Mouse (Mus musculus): Measurements from ENCODE around the gene Znrf3. TPM values are rescaled to one million over a fixed set of nuclear protein-coding genes. Genes with fewer than 3 reads are reported as not detected.

The Znrf3 gene
- polyA plus RNA-seq, 1 experiment from 2014 or later: 13.4 TPM

DNA sequence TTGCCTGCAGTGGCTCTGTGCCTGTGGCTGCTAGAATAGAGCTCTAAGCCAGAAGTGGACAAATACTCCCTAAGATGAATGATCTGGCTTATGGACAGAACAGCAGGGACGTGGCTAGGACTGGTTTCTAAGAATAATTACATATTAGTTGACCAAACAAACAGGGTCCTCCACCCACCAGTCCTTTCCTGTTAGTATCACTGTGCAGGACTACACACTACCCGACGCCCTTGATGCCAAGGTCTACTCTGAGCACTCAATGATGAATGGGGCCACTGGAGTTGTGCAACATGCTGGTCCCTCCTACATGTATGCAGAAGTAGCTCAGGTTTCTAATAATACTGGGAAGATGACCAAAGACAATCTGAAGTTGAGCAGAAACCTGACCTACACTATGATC, 64.4 kb downstream of the Znrf3 start:
- H3K4me2 ChIP-seq: no peak overlapping the region
- peaks cover 8% of the 10 kb centered on the region; the same call in 1 of the 2 replicates for H3K4me1 ChIP-seq
- no peak overlapping the region; the same call in 1 of the 2 replicates for H3K27ac ChIP-seq
- no peaks in the 10 kb centered on the region for H3K27me3 ChIP-seq (replicated peaks)
- no peaks in the 10 kb centered on the region for H3K36me3 ChIP-seq
- ATAC-seq (ENCODE audit: insufficient read depth, low FRiP score, low read depth): peak; percentile 43; the same call in 1 of the 2 replicates
- WGBS: 48% methylated on average over 3 of the region's 3 CpGs
- H3K9me3 ChIP-seq: no peaks in the 10 kb centered on the region
- H3K4me3 ChIP-seq (replicated peaks): no peak overlapping the region
- H3K9ac ChIP-seq: no peak overlapping the region

DNA sequence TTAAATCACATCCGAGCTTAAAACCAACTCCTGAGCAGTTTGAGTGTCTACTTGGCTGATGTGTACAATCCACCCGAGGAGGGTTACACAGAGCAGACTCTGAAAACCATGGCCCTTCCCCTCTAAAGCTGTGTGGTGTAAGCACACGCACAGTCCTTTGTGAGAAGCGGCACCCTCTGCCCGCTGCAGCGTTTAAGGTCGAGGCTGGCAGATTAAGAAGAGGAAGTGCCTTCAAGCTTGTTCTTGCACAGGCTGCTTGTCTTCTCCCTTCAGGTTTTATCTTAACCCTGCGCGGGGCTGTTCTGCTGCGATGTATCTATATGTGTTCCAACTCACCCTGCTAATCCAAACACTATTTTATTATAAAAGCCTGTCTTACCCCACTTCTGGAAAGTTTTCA, 75.5 kb downstream of the Znrf3 start:
- Histone ChIP-seq H3K4me3 (replicated peaks) (no peak overlapping the region), H3K9me3 (no peaks in the 10 kb centered on the region), H3K4me1 (no peaks in the 10 kb centered on the region), H3K27ac (no peak overlapping the region), H3K27me3 (replicated peaks) (no peaks in the 10 kb centered on the region), H3K36me3 (no peaks in the 10 kb centered on the region), H3K9ac (no peak overlapping the region), H3K4me2 (no peak overlapping the region)
- WGBS: 50% methylated on average over 10 of the region's 10 CpGs
- ATAC-seq (ENCODE audit: insufficient read depth, low FRiP score, low read depth): no peak

DNA sequence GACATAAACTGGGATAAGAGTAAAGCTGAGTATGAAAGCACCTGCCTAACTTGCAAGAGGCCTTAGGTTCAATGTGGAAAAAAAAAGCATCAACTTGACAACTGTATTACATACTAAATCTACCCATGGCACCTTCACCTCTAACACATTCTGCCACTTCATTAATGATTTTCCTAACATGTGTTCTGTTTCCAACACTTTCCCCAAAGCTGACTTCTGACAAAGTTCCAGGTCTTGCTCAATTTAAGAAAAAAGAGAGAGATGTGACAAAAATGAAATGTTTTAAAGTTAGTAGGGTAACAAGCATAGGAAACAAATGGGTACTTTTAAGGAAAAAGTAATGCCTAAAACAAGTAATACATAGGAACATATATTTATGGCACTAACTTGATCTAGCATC, 76.2 kb downstream of the Znrf3 start:
- Histone ChIP-seq H3K27ac (no peak overlapping the region), H3K4me3 (replicated peaks) (no peak overlapping the region), H3K27me3 (replicated peaks) (no peaks in the 10 kb centered on the region), H3K36me3 (no peaks in the 10 kb centered on the region), H3K9me3 (no peaks in the 10 kb centered on the region), H3K4me1 (no peaks in the 10 kb centered on the region), H3K4me2 (no peak overlapping the region), H3K9ac (no peak overlapping the region)
- no peak for ATAC-seq (ENCODE audit: insufficient read depth, low FRiP score, low read depth)

DNA sequence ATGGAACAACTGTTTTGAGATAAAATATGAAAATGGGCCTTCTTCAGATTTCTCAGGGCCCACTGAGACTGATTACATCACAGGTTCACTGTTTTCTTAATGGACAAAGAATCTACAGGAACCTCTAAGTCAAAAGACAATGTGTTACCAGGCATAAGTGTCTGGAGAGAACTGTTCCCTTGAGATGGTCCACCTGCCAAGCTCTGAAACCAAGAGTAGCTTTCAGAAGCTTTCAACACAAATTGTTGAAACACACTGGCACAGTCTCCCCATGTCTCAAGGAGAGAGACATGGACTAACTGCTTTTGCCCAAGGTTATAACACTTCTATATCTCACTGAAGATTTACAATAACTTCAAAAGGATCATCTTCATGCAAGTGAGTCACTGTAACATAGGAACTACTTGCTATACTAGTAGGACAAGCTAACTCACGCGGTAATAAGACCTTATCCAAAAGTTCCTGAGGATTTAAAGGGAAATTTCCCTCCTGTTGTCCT, 89.3 kb downstream of the Znrf3 start:
- Histone ChIP-seq H3K27ac (no peak overlapping the region), H3K9me3 (no peaks in the 10 kb centered on the region), H3K4me2 (no peak overlapping the region), H3K36me3 (no peaks in the 10 kb centered on the region), H3K9ac (no peak overlapping the region), H3K27me3 (replicated peaks) (no peaks in the 10 kb centered on the region), H3K4me1 (no peaks in the 10 kb centered on the region), H3K4me3 (replicated peaks) (no peak overlapping the region)
- ATAC-seq (ENCODE audit: insufficient read depth, low FRiP score, low read depth): no peak
- WGBS: 85% methylated on average over 2 of the region's 2 CpGs

DNA sequence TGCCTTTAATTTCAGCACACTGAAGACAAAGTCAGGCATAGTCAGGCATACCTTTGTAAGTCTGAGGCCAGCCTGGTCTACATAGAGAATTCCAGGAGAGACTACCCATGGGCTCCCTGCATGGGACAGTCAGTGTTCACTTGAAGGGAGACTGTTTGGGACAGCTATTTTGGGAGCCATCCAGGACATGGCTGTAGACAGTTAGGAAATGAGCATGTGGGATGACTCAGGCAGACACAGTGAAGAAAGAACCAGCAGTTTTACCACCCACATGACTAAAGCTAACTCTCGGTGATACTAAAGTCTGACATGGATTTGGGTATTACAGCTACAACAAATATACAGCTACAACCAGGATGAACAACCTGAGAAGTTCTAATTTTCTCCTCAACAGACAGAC, 89.9 kb downstream of the Znrf3 start:
- no peaks in the 10 kb centered on the region for H3K36me3 ChIP-seq
- H3K4me1 ChIP-seq: no peaks in the 10 kb centered on the region
- ATAC-seq (ENCODE audit: insufficient read depth, low FRiP score, low read depth): no peak
- no peak overlapping the region for H3K4me2 ChIP-seq
- H3K9me3 ChIP-seq: no peaks in the 10 kb centered on the region
- 72% methylated on average over 1 of the region's 1 CpGs for WGBS
- no peak overlapping the region for H3K4me3 ChIP-seq (replicated peaks)
- H3K27ac ChIP-seq: no peak overlapping the region
- H3K9ac ChIP-seq: no peak overlapping the region
- no peaks in the 10 kb centered on the region for H3K27me3 ChIP-seq (replicated peaks)

DNA sequence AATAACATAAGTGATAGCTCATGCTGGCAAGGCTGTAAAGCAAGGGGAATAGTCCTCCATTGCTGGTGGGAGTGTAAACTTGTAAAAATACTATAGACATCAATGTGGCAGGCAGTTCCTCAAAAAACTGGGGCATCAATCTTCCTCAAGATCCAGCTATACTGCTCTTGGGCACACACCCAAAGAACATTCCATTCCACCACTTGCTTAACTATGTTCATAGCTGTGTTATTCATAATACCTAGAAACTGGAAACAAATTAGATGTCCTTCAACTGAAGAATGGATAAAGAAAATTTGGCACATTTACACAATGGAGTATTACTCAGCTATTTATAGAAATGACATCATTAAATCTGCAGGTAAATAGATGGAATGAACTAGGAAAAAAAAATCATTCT, 91.6 kb downstream of the Znrf3 start:
- no peaks in the 10 kb centered on the region for H3K4me1 ChIP-seq
- H3K27me3 ChIP-seq (replicated peaks): no peaks in the 10 kb centered on the region
- no peak overlapping the region for H3K9ac ChIP-seq
- no peak overlapping the region for H3K27ac ChIP-seq
- no peak overlapping the region for H3K4me3 ChIP-seq (replicated peaks)
- H3K4me2 ChIP-seq: no peak overlapping the region
- no peaks in the 10 kb centered on the region for H3K36me3 ChIP-seq
- ATAC-seq (ENCODE audit: insufficient read depth, low FRiP score, low read depth): no peak
- H3K9me3 ChIP-seq: no peaks in the 10 kb centered on the region

DNA sequence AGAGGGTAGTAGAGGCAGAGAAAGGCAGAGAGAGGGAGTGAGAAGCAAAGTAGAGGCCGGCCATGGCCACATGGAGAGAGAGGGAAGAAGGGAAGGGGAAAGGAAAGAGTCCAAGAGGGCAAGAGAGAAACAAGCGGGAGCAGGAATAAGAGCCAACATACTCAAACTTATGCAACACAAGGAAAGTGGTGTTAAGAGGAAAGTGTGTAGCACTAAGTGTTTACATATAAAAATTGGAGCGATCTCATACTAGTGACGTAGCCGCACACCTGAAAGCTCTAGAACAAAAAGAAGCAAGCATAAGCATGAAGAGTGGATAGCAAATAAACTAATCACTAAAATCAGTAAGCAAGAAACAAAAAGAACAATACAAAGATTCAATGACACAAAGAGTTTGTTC, 95.2 kb downstream of the Znrf3 start:
- Histone ChIP-seq H3K36me3 (no peaks in the 10 kb centered on the region), H3K27me3 (replicated peaks) (no peaks in the 10 kb centered on the region), H3K4me2 (no peak overlapping the region), H3K27ac (no peak overlapping the region), H3K9me3 (no peaks in the 10 kb centered on the region), H3K4me1 (0 out of 2 replicates have a peak, but pooled peaks cover 2% of the 10 kb centered on the region), H3K4me3 (replicated peaks) (no peak overlapping the region), H3K9ac (no peak overlapping the region)
- WGBS: 94% methylated on average over 5 of the region's 5 CpGs
- ATAC-seq (ENCODE audit: insufficient read depth, low FRiP score, low read depth): no peak

DNA sequence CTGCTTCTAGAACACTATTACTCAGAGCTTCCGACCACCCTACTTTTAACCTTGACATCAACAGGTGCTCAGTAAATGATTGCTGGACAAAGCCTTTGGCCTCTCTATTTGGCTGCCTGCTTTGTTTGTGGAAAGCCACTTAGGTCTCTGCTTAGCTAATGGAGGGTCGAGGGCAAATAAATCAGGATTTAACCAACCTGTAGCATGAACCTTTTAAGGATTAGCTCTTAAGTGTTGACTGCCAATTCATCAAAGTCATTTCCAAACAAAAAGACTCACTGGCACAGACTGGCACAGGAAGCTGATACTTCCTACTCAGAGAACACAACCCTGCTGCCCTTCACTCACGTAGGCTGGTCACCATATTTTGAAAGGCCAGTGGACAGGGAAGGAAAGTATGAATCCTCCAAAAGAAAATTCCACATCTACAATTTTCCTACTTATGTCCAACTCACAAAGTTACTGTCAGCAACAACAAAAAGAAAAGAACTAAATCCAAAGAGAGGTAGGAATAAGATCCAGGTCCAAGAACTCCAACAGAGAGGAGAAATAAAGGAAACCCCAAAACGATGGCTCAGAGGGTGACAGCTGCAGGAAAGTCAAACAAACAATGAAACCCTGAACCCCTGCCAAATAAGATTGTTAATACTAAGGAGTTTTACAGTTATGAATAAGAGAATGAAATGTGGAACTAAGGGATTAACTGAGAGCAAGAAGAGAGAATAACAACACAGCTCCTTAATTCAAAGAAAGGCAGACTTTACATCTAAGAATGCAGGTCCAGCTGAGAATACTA, 97.6 kb downstream of the Znrf3 start:
- no peaks in the 10 kb centered on the region for H3K9me3 ChIP-seq
- H3K27me3 ChIP-seq (replicated peaks): no peaks in the 10 kb centered on the region
- no peaks in the 10 kb centered on the region for H3K36me3 ChIP-seq
- no peak for ATAC-seq (ENCODE audit: insufficient read depth, low FRiP score, low read depth)
- no peak overlapping the region for H3K9ac ChIP-seq
- H3K27ac ChIP-seq: no peak overlapping the region
- 0 out of 2 replicates have a peak, but pooled peaks cover 2% of the 10 kb centered on the region for H3K4me1 ChIP-seq
- WGBS: 23% methylated on average over 4 of the region's 4 CpGs
- H3K4me2 ChIP-seq: no peak overlapping the region
- H3K4me3 ChIP-seq (replicated peaks): no peak overlapping the region

DNA sequence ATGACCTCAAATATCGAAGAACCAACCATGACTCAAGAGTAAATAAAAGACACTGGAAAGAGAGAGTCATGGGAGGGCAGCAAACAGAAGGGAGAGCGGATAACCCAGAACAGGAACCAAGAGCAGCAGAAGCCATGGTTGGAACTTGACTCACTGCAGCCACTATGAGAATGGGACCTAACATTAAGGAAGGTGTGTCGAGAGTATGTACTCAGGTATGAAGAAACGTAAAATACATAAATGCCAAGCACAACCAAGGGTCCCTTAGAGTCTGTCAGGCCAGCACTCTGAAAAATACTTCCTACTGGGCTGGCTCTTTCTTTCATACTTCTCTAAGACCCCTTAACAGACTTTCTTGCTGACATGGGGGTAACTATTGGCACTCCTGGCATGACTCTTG, 100.9 kb downstream of the Znrf3 start:
- Histone ChIP-seq H3K4me3 (replicated peaks) (no peak overlapping the region), H3K27ac (no peak overlapping the region), H3K4me1 (0 out of 2 replicates have a peak, but pooled peaks cover 2% of the 10 kb centered on the region), H3K9ac (no peak overlapping the region), H3K36me3 (no peaks in the 10 kb centered on the region), H3K27me3 (replicated peaks) (no peaks in the 10 kb centered on the region), H3K4me2 (no peak overlapping the region), H3K9me3 (no peaks in the 10 kb centered on the region)
- 81% methylated on average over 4 of the region's 4 CpGs for WGBS
- no peak for ATAC-seq (ENCODE audit: insufficient read depth, low FRiP score, low read depth)

DNA sequence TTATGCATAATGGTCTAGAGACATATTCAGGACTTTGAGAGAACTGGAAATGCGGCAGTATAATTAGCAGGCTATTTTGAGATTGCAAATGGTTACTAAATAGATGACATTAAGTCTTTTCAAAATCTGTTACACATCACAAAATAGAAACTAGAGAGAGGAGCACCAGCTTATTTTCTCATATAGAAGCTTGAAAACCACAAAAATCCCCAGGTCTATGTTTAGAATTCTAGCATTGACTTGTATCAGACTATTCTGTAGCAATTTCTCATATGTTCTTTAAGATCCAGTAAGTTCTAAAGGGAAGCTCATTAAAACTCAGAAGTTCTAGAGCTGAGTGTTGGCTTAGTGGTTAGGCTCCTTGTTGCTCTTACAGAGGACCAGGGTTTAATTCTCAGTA, 104.9 kb downstream of the Znrf3 start:
- Histone ChIP-seq H3K4me1 (no peaks in the 10 kb centered on the region), H3K4me3 (replicated peaks) (no peak overlapping the region), H3K4me2 (no peak overlapping the region), H3K36me3 (no peaks in the 10 kb centered on the region), H3K9ac (no peak overlapping the region), H3K9me3 (no peaks in the 10 kb centered on the region), H3K27me3 (replicated peaks) (no peaks in the 10 kb centered on the region), H3K27ac (no peak overlapping the region)
- 92% methylated on average over 1 of the region's 1 CpGs for WGBS
- no peak for ATAC-seq (ENCODE audit: insufficient read depth, low FRiP score, low read depth)

DNA sequence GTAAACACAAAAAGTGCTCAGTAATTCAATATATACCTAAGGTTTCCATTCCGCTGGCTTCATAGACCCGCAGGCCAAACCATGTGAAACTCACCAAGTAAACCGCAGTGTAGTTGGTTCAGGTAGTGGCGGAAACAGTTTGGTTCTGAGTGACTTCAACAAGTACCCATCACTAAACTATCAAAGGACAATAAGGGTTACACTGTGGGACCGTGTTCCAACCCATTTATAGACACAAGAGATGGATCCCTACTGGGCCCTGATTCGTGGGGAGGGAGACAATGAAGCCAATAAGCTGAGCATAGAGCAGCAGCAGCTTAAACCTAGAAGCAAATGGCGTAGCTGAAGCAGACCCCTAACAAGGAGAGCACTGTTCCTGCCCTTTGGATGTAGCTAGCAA, 107.8 kb downstream of the Znrf3 start:
- 89% methylated on average over 7 of the region's 7 CpGs for WGBS

DNA sequence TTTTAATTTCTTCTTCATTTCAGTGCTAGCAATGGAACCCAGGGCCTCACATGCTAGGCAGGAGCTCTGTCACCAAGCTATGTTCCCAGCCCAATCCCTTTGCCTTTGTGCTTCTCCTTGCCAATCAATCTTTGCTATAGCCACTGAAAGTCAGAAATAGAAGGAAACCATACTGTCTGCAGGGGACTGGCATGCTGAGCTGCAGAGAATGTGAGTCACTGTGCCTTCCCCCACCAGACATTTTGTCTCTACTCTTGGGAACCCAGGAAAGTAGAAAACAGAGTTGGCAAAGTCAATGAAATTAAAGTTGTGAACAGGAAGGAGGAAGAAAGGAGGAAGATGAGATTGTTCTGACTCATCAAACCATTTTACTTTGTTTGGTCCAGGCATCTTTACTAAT, 108.4 kb downstream of the Znrf3 start:
- Histone ChIP-seq H3K9ac (no peak overlapping the region), H3K4me2 (no peak overlapping the region), H3K27ac (no peak overlapping the region), H3K36me3 (no peaks in the 10 kb centered on the region), H3K27me3 (replicated peaks) (no peaks in the 10 kb centered on the region), H3K9me3 (no peaks in the 10 kb centered on the region), H3K4me1 (no peaks in the 10 kb centered on the region), H3K4me3 (replicated peaks) (no peak overlapping the region)
- no peak for ATAC-seq (ENCODE audit: insufficient read depth, low FRiP score, low read depth)

More for the DNA sequence above, 107.8 kb downstream of the Znrf3 start:
- H3K4me2 ChIP-seq: no peak overlapping the region
- H3K36me3 ChIP-seq: no peaks in the 10 kb centered on the region
- no peak for ATAC-seq (ENCODE audit: insufficient read depth, low FRiP score, low read depth)
- no peaks in the 10 kb centered on the region for H3K27me3 ChIP-seq (replicated peaks)
- H3K4me3 ChIP-seq (replicated peaks): no peak overlapping the region
- no peak overlapping the region for H3K27ac ChIP-seq
- H3K9ac ChIP-seq: no peak overlapping the region
- no peaks in the 10 kb centered on the region for H3K4me1 ChIP-seq
- no peaks in the 10 kb centered on the region for H3K9me3 ChIP-seq

DNA sequence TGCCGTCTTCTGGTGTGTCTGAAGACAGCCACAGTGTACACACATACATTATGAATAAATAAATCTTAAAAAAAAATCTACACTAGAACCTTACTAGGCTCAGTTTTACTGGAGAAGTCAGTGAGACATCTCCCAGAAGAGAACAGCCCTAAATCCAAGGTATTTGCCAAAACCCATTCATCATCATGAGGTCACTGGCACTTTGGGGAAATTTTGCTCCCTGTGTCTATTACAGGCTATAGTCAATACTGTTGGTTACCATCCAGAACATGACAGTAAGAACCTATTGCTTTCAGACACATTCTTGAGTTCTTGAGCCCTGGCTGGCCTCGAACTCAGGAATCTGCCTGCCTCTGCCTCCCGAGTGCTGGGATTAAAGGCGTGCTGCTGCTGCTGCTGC, 113.8 kb downstream of the Znrf3 start:
- no peak for ATAC-seq (ENCODE audit: insufficient read depth, low FRiP score, low read depth)

More for the DNA sequence above, 113.8 kb downstream of the Znrf3 start:
- Histone ChIP-seq H3K9me3 (no peaks in the 10 kb centered on the region), H3K9ac (no peak overlapping the region), H3K36me3 (no peaks in the 10 kb centered on the region), H3K27me3 (replicated peaks) (no peaks in the 10 kb centered on the region), H3K4me1 (no peaks in the 10 kb centered on the region), H3K4me3 (replicated peaks) (no peak overlapping the region), H3K4me2 (no peak overlapping the region), H3K27ac (no peak overlapping the region)
- WGBS: 85% methylated on average over 4 of the region's 4 CpGs
